Mouse (Mus musculus) heart, adult 2 months (tissue): ENCODE results near the gene Pde8a. TPM values are rescaled to one million over a fixed set of nuclear protein-coding genes. Genes with fewer than 3 reads are reported as not detected.

Source experiments
- DNase-seq, 2 experiments: peaks; one replicate each; pipeline ENCODE4 v3.0.0; 2021
- H3K27ac ChIP-seq: fragments of 200-600 bp; 2 replicates; pipeline ENCODE4 v1.8.1; 2022
- H3K27me3 ChIP-seq: fragments of 200-500 bp; 2 replicates; pipeline ENCODE4 v1.6.1; 2012; ENCODE audit warnings: mild to moderate bottlenecking, low read length, inconsistent platforms, mixed read lengths; ENCODE audit not compliant: control insufficient read depth, insufficient read depth
- H3K36me3 ChIP-seq: fragments of 200-500 bp; 2 replicates; pipeline ENCODE4 v1.6.1; 2012; ENCODE audit warnings: low read length, inconsistent platforms; ENCODE audit not compliant: control insufficient read depth, insufficient read depth
- H3K4me1 ChIP-seq: fragments of 200-500 bp; 2 replicates; pipeline ENCODE4 v1.6.1; 2011; ENCODE audit warnings: low read length; ENCODE audit not compliant: control insufficient read depth, insufficient read depth
- H3K4me3 ChIP-seq: fragments of 200-600 bp; 2 replicates; pipeline ENCODE4 v1.8.1; 2022
- H3K79me2 ChIP-seq: fragments of 200-500 bp; replicated peaks from 2 replicates; pipeline ENCODE4 v1.6.1; 2012; ENCODE audit warnings: mild to moderate bottlenecking, inconsistent platforms, low read length, moderate library complexity, mixed read lengths; ENCODE audit not compliant: control insufficient read depth, insufficient read depth
- H3K9ac ChIP-seq: fragments of 200-500 bp; 2 replicates; pipeline ENCODE4 v1.6.1; 2012; ENCODE audit warnings: low read depth, mild to moderate bottlenecking, control low read depth, inconsistent platforms, low read length, mixed read lengths
- CTCF ChIP-seq: fragments of 200-600 bp; IDR thresholded peaks from 2 replicates; pipeline ENCODE4 v1.8.1; 2022; ENCODE audit warnings: antibody characterized with exemption, mild to moderate bottlenecking, moderate library complexity
- EP300 ChIP-seq: fragments of 200-500 bp; IDR thresholded peaks from 2 replicates; pipeline ENCODE4 v1.6.1; 2011; ENCODE audit warnings: low read depth, low read length, control low read depth; ENCODE audit not compliant: insufficient read depth
- POLR2A ChIP-seq: fragments of 200-500 bp; IDR thresholded peaks from 2 replicates; pipeline ENCODE4 v1.6.1; 2011; ENCODE audit warnings: mild to moderate bottlenecking, low read depth, low read length, control low read depth; ENCODE audit not compliant: insufficient read depth
- WGBS: fragments of 180-500 bp; shearing (Covaris S2); methylation state at CpG from one replicate; pipeline ENCODE4 v1.1.7; 2018; 5-methylcytosine and 5-hydroxymethylcytosine counted together
- intact Hi-C: fragments of 180-260 bp; cut with DNase I; formaldehyde crosslinking; loops from one replicate; pipeline ENCODE4 v1.15.1; 2025
- polyA plus RNA-seq: library from polyadenylated mRNA; depleted of rRNA; stranded (reverse); fragments of >200 nt; gene quantifications from 2 replicates; pipeline ENCODE4 v1.2.3, GENCODE M21; 2012
- total RNA-seq, 2 experiments: library from RNA; stranded (reverse); gene quantifications; 2 replicates each; pipeline ENCODE4 v1.2.3; 2021

Gene Pde8a
- total and polyA plus RNA-seq, 3 experiments, result 7.8 to 13.0 (median 12.2) TPM

GRCm38 (mm10) chr7:81214153-81214907, 934 bp downstream of the Pde8a start:
- H3K27ac ChIP-seq, result peak overlapping the region; percentile 98
- H3K79me2 ChIP-seq, result no peaks in the 10 kb centered on the region
- peak overlapping the region; percentile 96 for H3K9ac ChIP-seq
- H3K4me1 ChIP-seq, result peaks cover 9% of the 10 kb centered on the region
- no peak for TF ChIP-seq POLR2A
- TF ChIP-seq EP300, result no peak
- no peak for TF ChIP-seq CTCF
- WGBS, result 10% methylated on average over 39 of the region's 40 CpGs
- peak overlapping the region; percentile 74 for H3K4me3 ChIP-seq
- DNase-seq, result peak in 1 of 2 experiments; percentile 8
- no peaks in the 10 kb centered on the region for H3K27me3 ChIP-seq
- H3K36me3 ChIP-seq, result peaks cover 3% of the 10 kb centered on the region; the same call in 1 of the 2 replicates
- intact Hi-C loops, result loop anchor here (5.0 kb wide), 2 partner anchors 78 to 222 kb away; partner anchors contain the start of gene Zfp592

- no peak for DNase-seq
- Histone ChIP-seq H3K9ac (no peak overlapping the region), H3K79me2 (no peaks in the 10 kb centered on the region; the same call in 1 of the 2 replicates), H3K4me1 (peaks cover 10% of the 10 kb centered on the region), H3K27ac (no peak overlapping the region), H3K27me3 (no peaks in the 10 kb centered on the region), H3K36me3 (peaks cover 3% of the 10 kb centered on the region; the same call in 1 of the 2 replicates), H3K4me3 (no peak overlapping the region)
- WGBS, result 96% methylated on average over 1 of the region's 1 CpGs
- TF ChIP-seq POLR2A, result no peak
- TF ChIP-seq EP300, result no peak
- intact Hi-C loops, result loop anchor here (2.0 to 5.0 kb wide), 2 partner anchors 21 to 86 kb away; no protein-coding TSS in a partner anchor
Measured at GRCm38 (mm10) chr7:81215950-81216349, 2.6 kb downstream of the Pde8a start.

GRCm38 (mm10) chr7:81219321-81219720, 5.9 kb downstream of the Pde8a start:
- H3K4me3 ChIP-seq, result no peak overlapping the region
- DNase-seq, result no peak
- no peak overlapping the region; the same call in 1 of the 2 replicates for H3K27ac ChIP-seq
- TF ChIP-seq POLR2A (no peak), CTCF (no peak), EP300 (no peak)
- 63% methylated on average over 7 of the region's 7 CpGs for WGBS
- peaks cover 2% of the 10 kb centered on the region for H3K79me2 ChIP-seq
- intact Hi-C loops, result loop anchor here (5.0 kb wide), 1 partner anchor 83 kb away; no protein-coding TSS in a partner anchor
- peaks cover 3% of the 10 kb centered on the region; the same call in 1 of the 2 replicates for H3K36me3 ChIP-seq
- peaks cover 7% of the 10 kb centered on the region for H3K4me1 ChIP-seq
- H3K27me3 ChIP-seq, result no peaks in the 10 kb centered on the region
- H3K9ac ChIP-seq, result no peak overlapping the region

GRCm38 (mm10) chr7:81220381-81220780, 7.0 kb downstream of the Pde8a start:
- Histone ChIP-seq H3K36me3 (peaks cover 3% of the 10 kb centered on the region; the same call in 1 of the 2 replicates), H3K4me3 (no peak overlapping the region), H3K79me2 (peaks cover 3% of the 10 kb centered on the region), H3K4me1 (peaks cover 6% of the 10 kb centered on the region), H3K9ac (no peak overlapping the region), H3K27me3 (no peaks in the 10 kb centered on the region), H3K27ac (no peak overlapping the region)
- no peak for TF ChIP-seq CTCF
- TF ChIP-seq POLR2A, result no peak
- TF ChIP-seq EP300, result no peak
- DNase-seq, result no peak
- intact Hi-C loops, result no loop called here
- WGBS, result 72% methylated on average over 3 of the region's 3 CpGs

- H3K27ac ChIP-seq, result no peak overlapping the region
- H3K9ac ChIP-seq, result no peak overlapping the region
- peaks cover 7% of the 10 kb centered on the region for H3K79me2 ChIP-seq
- peaks cover 5% of the 10 kb centered on the region for H3K4me1 ChIP-seq
- DNase-seq, result no peak
- TF ChIP-seq CTCF (no peak), POLR2A (no peak), EP300 (no peak)
- H3K4me3 ChIP-seq, result no peak overlapping the region
- intact Hi-C loops, result no loop called here
- no peaks in the 10 kb centered on the region for H3K36me3 ChIP-seq
- 78% methylated on average over 7 of the region's 7 CpGs for WGBS
- no peaks in the 10 kb centered on the region for H3K27me3 ChIP-seq
Measured at GRCm38 (mm10) chr7:81224260-81224659, 10.9 kb downstream of the Pde8a start.

- H3K4me1 ChIP-seq, result peaks cover 3% of the 10 kb centered on the region
- TF ChIP-seq POLR2A, result no peak
- TF ChIP-seq EP300, result no peak
- TF ChIP-seq CTCF, result no peak
- no peak for DNase-seq
- no peak overlapping the region for H3K9ac ChIP-seq
- H3K27ac ChIP-seq, result no peak overlapping the region
- no peaks in the 10 kb centered on the region for H3K27me3 ChIP-seq
- no peak overlapping the region for H3K4me3 ChIP-seq
- 68% methylated on average over 7 of the region's 7 CpGs for WGBS
- intact Hi-C loops, result no loop called here
- H3K36me3 ChIP-seq, result no peaks in the 10 kb centered on the region; the same call in none of the 2 replicates
- peaks cover 5% of the 10 kb centered on the region; the same call in 1 of the 2 replicates for H3K79me2 ChIP-seq
Measured at GRCm38 (mm10) chr7:81230091-81230792, 16.8 kb downstream of the Pde8a start.
